Mouse (Mus musculus): ENCODE measurements at regions not wholly inside any gene's neighbourhood (a gene's known extent, or its start where the extent isn't known, plus 50 kb on each side); places are given as distances from the start of the nearest gene placed in this dataset.

DNA sequence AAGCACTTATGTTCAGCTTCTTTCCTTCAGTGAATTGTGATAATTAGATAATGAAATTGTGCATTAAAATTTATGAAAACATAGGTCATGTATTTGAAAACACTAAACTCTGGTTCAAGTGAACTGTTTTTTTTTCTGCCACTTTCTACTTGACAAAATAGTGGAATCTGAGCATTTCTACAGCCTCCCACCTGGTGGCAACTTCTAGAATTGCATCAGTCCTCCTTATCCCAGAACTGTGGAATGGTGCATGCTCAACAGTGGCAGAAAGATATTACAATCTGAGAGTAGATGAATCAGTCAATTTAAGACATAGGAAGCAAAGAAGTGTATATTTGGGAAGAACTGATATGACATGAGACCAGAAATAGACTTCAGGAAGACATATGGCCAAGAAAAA is 84.1 kb upstream of the Gm28269 start:
- DNase-seq (ENCODE audit: low spot score), result peak; percentile 17

DNA sequence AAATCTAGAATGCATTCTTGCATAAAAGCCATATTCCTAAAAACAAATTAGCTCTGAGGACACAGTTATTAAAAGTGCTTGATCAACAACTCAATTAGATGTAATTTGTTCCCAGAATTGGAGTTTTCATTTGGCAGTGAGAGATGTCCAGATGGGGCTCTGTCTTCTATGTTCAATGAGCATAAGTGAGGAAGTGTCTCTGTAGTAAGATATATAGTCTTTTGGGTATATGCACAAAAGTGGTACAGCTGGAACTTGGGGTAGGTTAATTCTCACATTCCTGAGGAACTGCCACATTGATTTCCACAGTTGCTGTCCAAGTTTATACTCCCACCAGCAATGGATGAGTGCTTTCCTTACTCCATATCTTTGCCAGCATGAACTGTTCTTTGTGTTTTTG is 64.3 kb upstream of the Gm28269 start:
- no peak for DNase-seq (ENCODE audit: low spot score)

DNA sequence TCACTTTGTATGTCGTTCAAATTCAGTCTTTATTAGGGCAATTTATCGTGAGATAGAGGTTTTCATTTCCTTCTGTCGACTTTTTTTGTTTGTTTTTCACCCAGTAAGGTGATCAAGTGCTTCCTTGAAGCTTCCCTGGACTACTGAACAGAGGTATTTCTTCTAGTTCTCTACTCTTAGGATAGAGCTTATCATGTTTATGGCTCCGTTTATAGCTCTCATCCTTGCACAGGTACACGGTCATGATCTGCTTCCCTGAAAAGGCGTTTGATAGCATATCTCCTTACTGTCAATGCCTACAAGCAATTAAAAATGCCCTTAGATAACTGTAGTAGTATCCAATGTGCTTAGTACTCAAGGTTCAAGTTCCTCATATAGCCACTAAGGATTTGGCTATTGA is 56.9 kb upstream of the Gm28269 start:
- DNase-seq (ENCODE audit: low spot score), result no peak

Measured in ovary, postnatal 14 days (tissue).